Mouse (Mus musculus): ENCODE data around the gene 2010111I01Rik.

- TF ChIP-seq CTCF (IDR thresholded peaks at IDR 0.05; ENCODE audit: extremely low read depth, insufficient read depth, low read length) (no peak), POLR2A (IDR thresholded peaks at IDR 0.05; ENCODE audit: extremely low read depth, insufficient read depth, low read length) (no peak)
Observed at GRCm38 (mm10) chr13:63277316-63277715, 312.6 kb downstream of the 2010111I01Rik start.
